Mouse (Mus musculus) heart, adult 2 months (tissue): Measurements from ENCODE around the gene Eid1.

Experiments used
- CTCF ChIP-seq: fragments of 200-600 bp; IDR thresholded peaks from 2 replicates; pipeline ENCODE4 v1.8.1; 2022; ENCODE audit warnings: antibody characterized with exemption, mild to moderate bottlenecking, moderate library complexity
- EP300 ChIP-seq: fragments of 200-500 bp; IDR thresholded peaks from 2 replicates; pipeline ENCODE4 v1.6.1; 2011; ENCODE audit warnings: low read depth, low read length, control low read depth; ENCODE audit not compliant: insufficient read depth

GRCm38 (mm10) chr2:125667184-125667583, 5.7 kb upstream of the Eid1 start:
- TF ChIP-seq EP300 (no peak), CTCF (0 out of 2 replicates have a peak, but pooled peaks have one; percentile 16)
